Mouse (Mus musculus): ENCODE data around the gene Hoxd12.

DNA sequence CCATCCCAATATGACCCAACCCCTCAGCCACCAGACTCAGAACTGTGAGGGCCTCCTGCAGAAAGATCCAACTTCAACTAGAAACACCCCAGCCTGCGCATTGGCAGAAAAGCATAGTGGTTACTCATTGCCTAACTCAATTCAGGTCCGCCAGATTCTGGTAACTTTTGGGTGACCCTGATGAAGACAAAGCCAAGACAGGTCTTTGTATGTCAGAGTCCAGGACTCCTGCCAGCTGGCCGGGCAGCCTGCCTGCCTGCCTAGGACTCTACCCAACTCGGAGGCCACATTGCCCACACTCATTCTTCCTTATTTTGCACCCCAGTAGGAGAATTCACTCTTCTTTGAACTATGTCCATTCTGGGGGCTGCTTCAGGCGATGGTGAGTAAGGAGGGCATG lies 51.7 kb downstream of the Hoxd12 start, which contains the start of gene Gm28230:
- TF ChIP-seq CTCF (conservative IDR thresholded peaks at IDR 0.05; ENCODE audit: low read length) (no peak), NANOG (IDR thresholded peaks at IDR 0.05; ENCODE audit: borderline replicate concordance, low read length) (no peak)

All from E14TG2a.4 (cell line).